Mouse (Mus musculus) thymus, postnatal 10 days (tissue): Measurements from ENCODE around the gene Slc35b4.

Experiments
- DNase-seq, 2 experiments: peaks; one replicate each; pipeline ENCODE4 v3.0.0; 2021; ENCODE audit warnings: low spot score in 2 of 2

Gene Slc35b4

GRCm38 (mm10) chr6:34170844-34171494, 5.9 kb downstream of the Slc35b4 start:
- no peak for DNase-seq

- DNase-seq = no peak
Measured at GRCm38 (mm10) chr6:34168834-34169233, 8.1 kb downstream of the Slc35b4 start.

GRCm38 (mm10) chr6:34163014-34163413, 13.9 kb downstream of the Slc35b4 start:
- no peak for DNase-seq

GRCm38 (mm10) chr6:34162607-34163006, 14.3 kb downstream of the Slc35b4 start:
- DNase-seq = no peak

- no peak for DNase-seq
Measured at GRCm38 (mm10) chr6:34161511-34161910, 15.4 kb downstream of the Slc35b4 start.

- DNase-seq = no peak
Measured at GRCm38 (mm10) chr6:34160816-34161310, 16.0 kb downstream of the Slc35b4 start.

GRCm38 (mm10) chr6:34159998-34160815, 16.7 kb downstream of the Slc35b4 start:
- DNase-seq = no peak

GRCm38 (mm10) chr6:34156841-34157748, 19.8 kb downstream of the Slc35b4 start:
- no peak for DNase-seq

- peak; percentile 56 to 57 for DNase-seq
Measured at GRCm38 (mm10) chr6:34156057-34156456, 20.9 kb downstream of the Slc35b4 start.

- DNase-seq = no peak
Measured at GRCm38 (mm10) chr6:34155137-34155804, 21.6 kb downstream of the Slc35b4 start.

- DNase-seq = no peak
Measured at GRCm38 (mm10) chr6:34154202-34154601, 22.7 kb downstream of the Slc35b4 start.

- DNase-seq = no peak
Measured at GRCm38 (mm10) chr6:34153069-34154052, 23.6 kb downstream of the Slc35b4 start.

- DNase-seq = peak; percentile 48 to 54
Measured at GRCm38 (mm10) chr6:34149821-34150220, 27.1 kb downstream of the Slc35b4 start.

GRCm38 (mm10) chr6:34149066-34149465, 27.8 kb downstream of the Slc35b4 start:
- no peak for DNase-seq

- no peak for DNase-seq
Measured at GRCm38 (mm10) chr6:34148639-34149038, 28.3 kb downstream of the Slc35b4 start.

GRCm38 (mm10) chr6:34148021-34148420, 28.9 kb downstream of the Slc35b4 start:
- no peak for DNase-seq

GRCm38 (mm10) chr6:34146042-34146441, 30.9 kb downstream of the Slc35b4 start:
- DNase-seq = no peak

GRCm38 (mm10) chr6:34142931-34143330, 34.0 kb downstream of the Slc35b4 start:
- no peak for DNase-seq

GRCm38 (mm10) chr6:34138366-34138765, 38.5 kb downstream of the Slc35b4 start:
- DNase-seq = no peak

GRCm38 (mm10) chr6:34132391-34132790, 44.5 kb downstream of the Slc35b4 start:
- DNase-seq = no peak
